In the genomic region with DNA sequence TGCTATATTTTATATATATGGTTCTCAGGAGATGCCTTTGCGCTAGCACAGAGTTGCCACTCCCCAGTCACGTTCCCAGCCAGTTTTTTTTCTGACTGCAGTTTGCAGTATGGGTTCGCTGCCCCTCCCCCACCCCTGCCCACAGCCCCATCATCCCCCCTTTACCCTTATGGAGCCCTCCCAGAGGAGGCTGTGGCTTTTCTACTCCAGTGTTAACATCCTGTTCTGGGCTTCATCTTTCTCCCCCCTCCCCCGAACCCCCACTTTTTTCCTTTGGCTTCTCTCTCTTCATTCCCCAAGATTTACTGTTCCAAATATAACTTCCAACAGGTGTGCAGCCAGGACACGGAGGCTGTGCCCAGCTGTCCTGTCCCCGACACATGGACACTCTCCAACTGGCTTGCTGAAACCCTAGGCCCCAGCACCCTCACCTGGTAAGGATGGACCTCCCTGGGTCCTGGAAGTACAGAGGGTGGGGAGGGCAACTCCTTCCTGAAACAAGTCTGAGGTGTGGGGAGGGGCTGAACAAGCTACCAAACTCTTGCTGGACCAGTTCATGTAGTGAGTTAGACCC, we compare ENCODE assay signal across 22 mouse cellular contexts. TPM values are rescaled to one million over a fixed set of nuclear protein-coding genes. Genes with fewer than 3 reads are reported as not detected.
DNase-seq lines count a peak whose midpoint lies in the region; ATAC-seq lines count a peak whose summit lies in the region.
"Had no signal": no experiment of that assay in that cellular context is flagged by ENCODE, and none has a peak within 500 bp of the region (broad histone marks: within the 10 kb centered on the region; RNA-seq: fewer than 3 reads in every experiment).

No protein-coding gene starts in this region.

- ATAC-seq in midbrain, embryonic 11.5 days (ENCODE audit: low FRiP score) = no peak
- ATAC-seq in midbrain, embryonic 16.5 days = no peak
- peak; percentile 68; the same call in 1 of the 2 replicates for ATAC-seq in limb, embryonic 15.5 days (ENCODE audit: insufficient number of reproducible peaks, low FRiP score, low TSS enrichment, low read depth)
- ATAC-seq: forebrain, embryonic 15.5 days; midbrain, embryonic 15.5 days had no signal

- peak; percentile 35 for DNase-seq in midbrain, embryonic 11.5 days (ENCODE audit: low spot score, missing footprints)
- DNase-seq in gastrocnemius, postnatal 25 days = peak; percentile 77
- no peak for DNase-seq in thymus, postnatal 36 days
- DNase-seq in adrenal gland, postnatal 36 days = no peak
- DNase-seq in cerebellum, adult 11 months = no peak
- DNase-seq: adrenal gland, postnatal 25 days; cerebellum, adult 9-11 months; heart, adult 18-20 months; heart, postnatal 10 days; kidney, adult 18-20 months; kidney, postnatal 10 days; left cerebral cortex, postnatal 4 days; lung, postnatal 36 days had no signal

- H3K9ac ChIP-seq in midbrain, embryonic 11.5 days (ENCODE audit: low read length) = no peak overlapping the region
- H3K9ac ChIP-seq in midbrain, embryonic 16.5 days (ENCODE audit: low read depth, low read length) = no peak overlapping the region
- H3K9ac ChIP-seq in limb, embryonic 15.5 days = no peak overlapping the region
- H3K9ac ChIP-seq: forebrain, embryonic 15.5 days; heart, embryonic 12.5 days; liver, embryonic 15.5 days; lung, embryonic 15.5 days; midbrain, embryonic 15.5 days; neural tube, embryonic 15.5 days had no signal

- no peaks in the 10 kb centered on the region for H3K36me3 ChIP-seq in midbrain, embryonic 11.5 days (ENCODE audit: control insufficient read depth, insufficient read depth, low read length)
- no peaks in the 10 kb centered on the region for H3K36me3 ChIP-seq in midbrain, embryonic 16.5 days (ENCODE audit: control insufficient read depth, insufficient read depth, low read length)
- no peaks in the 10 kb centered on the region for H3K36me3 ChIP-seq in limb, embryonic 15.5 days
- H3K36me3 ChIP-seq: forebrain, embryonic 15.5 days; heart, embryonic 12.5 days; hindbrain, embryonic 10.5 days; liver, embryonic 15.5 days; lung, embryonic 15.5 days; midbrain, embryonic 15.5 days; neural tube, embryonic 15.5 days had no signal

- no peaks in the 10 kb centered on the region for H3K9me3 ChIP-seq in midbrain, embryonic 11.5 days (ENCODE audit: control insufficient read depth, low read length)
- no peaks in the 10 kb centered on the region for H3K9me3 ChIP-seq in midbrain, embryonic 16.5 days (replicated peaks; ENCODE audit: control insufficient read depth, low read length, poor library complexity, severe bottlenecking)
- no peaks in the 10 kb centered on the region for H3K9me3 ChIP-seq in limb, embryonic 15.5 days
- H3K9me3 ChIP-seq: forebrain, embryonic 15.5 days; hindbrain, embryonic 10.5 days; liver, embryonic 15.5 days; lung, embryonic 15.5 days; midbrain, embryonic 15.5 days; neural tube, embryonic 15.5 days had no signal

- no peak overlapping the region for H3K4me3 ChIP-seq in midbrain, embryonic 11.5 days (ENCODE audit: low read depth, low read length)
- no peak overlapping the region for H3K4me3 ChIP-seq in midbrain, embryonic 16.5 days (ENCODE audit: low read depth, low read length)
- no peak overlapping the region for H3K4me3 ChIP-seq in limb, embryonic 15.5 days
- H3K4me3 ChIP-seq: forebrain, embryonic 15.5 days; heart, embryonic 12.5 days; hindbrain, embryonic 10.5 days; liver, embryonic 15.5 days; lung, embryonic 15.5 days; midbrain, embryonic 15.5 days; neural tube, embryonic 15.5 days had no signal

- H3K27ac ChIP-seq in midbrain, embryonic 11.5 days (ENCODE audit: low read depth, low read length) = no peak overlapping the region
- no peak overlapping the region for H3K27ac ChIP-seq in midbrain, embryonic 16.5 days (ENCODE audit: low read length)
- H3K27ac ChIP-seq in limb, embryonic 15.5 days = peak overlapping the region; percentile 33; the same call in 1 of the 2 replicates
- H3K27ac ChIP-seq: forebrain, embryonic 15.5 days; hindbrain, embryonic 10.5 days; liver, embryonic 15.5 days; lung, embryonic 15.5 days; midbrain, embryonic 15.5 days; neural tube, embryonic 15.5 days had no signal

- H3K4me1 ChIP-seq in midbrain, embryonic 11.5 days (ENCODE audit: control insufficient read depth, insufficient read depth, low read length) = no peaks in the 10 kb centered on the region
- peaks cover 7% of the 10 kb centered on the region; the same call in 1 of the 2 replicates for H3K4me1 ChIP-seq in midbrain, embryonic 16.5 days (ENCODE audit: control insufficient read depth, insufficient read depth, low read length)
- peaks cover 12% of the 10 kb centered on the region for H3K4me1 ChIP-seq in limb, embryonic 15.5 days
- H3K4me1 ChIP-seq: forebrain, embryonic 15.5 days; liver, embryonic 15.5 days had no signal

- no peak overlapping the region for H3K4me2 ChIP-seq in midbrain, embryonic 11.5 days
- no peak overlapping the region for H3K4me2 ChIP-seq in midbrain, embryonic 16.5 days (ENCODE audit: low read length)
- no peak overlapping the region for H3K4me2 ChIP-seq in limb, embryonic 15.5 days
- H3K4me2 ChIP-seq: forebrain, embryonic 15.5 days; heart, embryonic 12.5 days; liver, embryonic 15.5 days; lung, embryonic 15.5 days; midbrain, embryonic 15.5 days; neural tube, embryonic 15.5 days had no signal

- no peaks in the 10 kb centered on the region for H3K27me3 ChIP-seq in midbrain, embryonic 11.5 days (ENCODE audit: control insufficient read depth, insufficient read depth, low read length)
- no peaks in the 10 kb centered on the region for H3K27me3 ChIP-seq in midbrain, embryonic 16.5 days (ENCODE audit: control insufficient read depth, insufficient read depth, low read depth, low read length)
- H3K27me3 ChIP-seq in limb, embryonic 15.5 days = no peaks in the 10 kb centered on the region
- H3K27me3 ChIP-seq: forebrain, embryonic 15.5 days; heart, embryonic 12.5 days; liver, embryonic 15.5 days; lung, embryonic 15.5 days; midbrain, embryonic 15.5 days; neural tube, embryonic 15.5 days had no signal

- WGBS in midbrain, embryonic 11.5 days = 55% methylated on average over 6 of the region's 6 CpGs
- 55% methylated on average over 6 of the region's 6 CpGs for WGBS in midbrain, embryonic 16.5 days
- 22% methylated on average over 6 of the region's 6 CpGs for WGBS in limb, embryonic 15.5 days

RNA-seq across cellular contexts. Expression of a gene that starts 44.8 kb away (rescaled TPM):
- 43.8 and 46.8 TPM in 2 replicates for polyA plus RNA-seq in midbrain, embryonic 11.5 days (2014; fragmentation: Nextera tagmentation; extraction: Ambion mirVana)
- polyA plus RNA-seq in midbrain, embryonic 16.5 days (2015; fragmentation: Nextera tagmentation; extraction: Ambion mirVana) = 19.7 and 21.9 TPM in 2 replicates
- total RNA-seq in gastrocnemius, postnatal 25 days (2021) = 1 to 10 TPM; 7.1 to 7.5 TPM
- polyA plus RNA-seq in limb, embryonic 15.5 days (2015; fragmentation: Nextera tagmentation; extraction: Ambion mirVana) = 42.8 and 44.3 TPM in 2 replicates
- total RNA-seq in adrenal gland, postnatal 36 days (2021) = 10 to 100 TPM; 30.1 to 32.6 TPM

Comparison
In these comparisons a context has a peak if more than half of its experiments do, and no peak if none do; other contexts are left out.
1. DNase-seq: peak in midbrain, embryonic 11.5 days (single experiment) and gastrocnemius, postnatal 25 days (single experiment); none in thymus, postnatal 36 days (0 of 2), adrenal gland, postnatal 36 days (0 of 2) and cerebellum, adult 11 months (single experiment).